Mouse (Mus musculus): ENCODE results near the gene Olfr103.

The Olfr103 gene

GRCm38 (mm10) chr17:37339598-37339997, at the start of gene Olfr103:
Gene Olfr103 (minus strand): TSS chr17:37339698.
- H3K4me3 ChIP-seq (replicated peaks; ENCODE audit: low read length) = no peak within 1 kb of the TSS
- no peaks in the 10 kb centered on the region for H3K36me3 ChIP-seq (ENCODE audit: insufficient read depth, low read length)
- H3K4me1 ChIP-seq (replicated peaks; ENCODE audit: low read depth, low read length) = no peaks in the 10 kb centered on the region
- H3K9me3 ChIP-seq (ENCODE audit: low read length) = no peaks in the 10 kb centered on the region
- H3K27me3 ChIP-seq (ENCODE audit: insufficient read depth, low read length) = no peaks in the 10 kb centered on the region
- TF ChIP-seq POU5F1 (IDR thresholded peaks at IDR 0.05; ENCODE audit: borderline replicate concordance, low read length) (no peak), CTCF (conservative IDR thresholded peaks at IDR 0.05; ENCODE audit: low read length) (no peak), NANOG (IDR thresholded peaks at IDR 0.05; ENCODE audit: borderline replicate concordance, low read length) (no peak)

DNA sequence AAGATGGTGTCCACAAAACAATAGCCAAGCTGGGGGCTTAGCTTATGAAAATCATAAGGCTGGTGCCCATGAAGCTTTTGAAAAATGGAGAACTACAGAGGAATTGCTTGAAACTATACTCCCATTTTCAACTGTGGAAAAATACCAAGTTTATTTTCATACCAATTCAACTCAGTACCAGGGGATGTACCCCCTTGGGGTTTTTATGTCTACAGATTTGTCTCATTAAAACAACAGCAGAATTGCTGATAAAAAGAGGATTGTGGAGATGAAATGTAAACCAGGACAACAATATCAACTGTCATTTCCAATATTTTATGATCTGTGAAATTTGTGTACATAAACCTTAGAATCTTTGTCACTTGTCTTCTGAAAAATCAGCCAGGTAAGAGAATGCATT, 39.2 kb upstream of the Olfr103 start, which contains the start of gene Olfr105-ps:
Gene Olfr105-ps (plus strand): TSS at position 301 of the 400 bp plus-strand sequence.
- Histone ChIP-seq H3K9me3 (ENCODE audit: low read length) (no peaks in the 10 kb centered on the region), H3K4me3 (replicated peaks; ENCODE audit: low read length) (no peak within 1 kb of the TSS), H3K27me3 (ENCODE audit: insufficient read depth, low read length) (no peaks in the 10 kb centered on the region), H3K4me1 (replicated peaks; ENCODE audit: low read depth, low read length) (no peaks in the 10 kb centered on the region), H3K36me3 (ENCODE audit: insufficient read depth, low read length) (no peaks in the 10 kb centered on the region)
- TF ChIP-seq POU5F1 (IDR thresholded peaks at IDR 0.05; ENCODE audit: borderline replicate concordance, low read length) (no peak), NANOG (IDR thresholded peaks at IDR 0.05; ENCODE audit: borderline replicate concordance, low read length) (no peak), CTCF (conservative IDR thresholded peaks at IDR 0.05; ENCODE audit: low read length) (no peak)

DNA sequence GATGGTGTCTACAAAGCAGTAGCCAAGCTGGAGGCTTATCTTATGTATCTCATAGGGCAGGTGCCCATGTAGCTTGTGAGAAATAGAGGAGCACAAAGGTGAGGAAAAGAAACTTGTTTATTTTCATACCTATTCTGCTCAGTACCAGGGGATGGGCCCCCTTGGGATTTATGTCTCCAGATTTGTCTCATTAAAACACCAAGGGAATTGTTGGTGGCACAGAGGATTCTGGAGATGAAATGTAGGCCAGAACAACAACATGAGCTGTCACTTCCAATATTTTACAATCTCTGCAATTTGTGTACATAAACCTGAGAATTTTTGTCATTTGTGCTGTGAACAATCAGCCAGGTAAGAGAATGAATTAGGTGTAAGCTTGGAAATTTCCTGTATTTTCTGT, 19.8 kb upstream of the Olfr103 start, which contains the start of gene Olfr104-ps:
Gene Olfr104-ps (plus strand): TSS at position 301 of the 400 bp plus-strand sequence.
- no peak within 1 kb of the TSS for H3K4me3 ChIP-seq (replicated peaks; ENCODE audit: low read length)
- H3K9me3 ChIP-seq (ENCODE audit: low read length) = peaks cover 4% of the 10 kb centered on the region; the same call in 1 of the 2 replicates
- no peak for TF ChIP-seq CTCF (conservative IDR thresholded peaks at IDR 0.05; ENCODE audit: low read length)
- H3K36me3 ChIP-seq (ENCODE audit: insufficient read depth, low read length) = no peaks in the 10 kb centered on the region
- no peaks in the 10 kb centered on the region for H3K27me3 ChIP-seq (ENCODE audit: insufficient read depth, low read length)
- H3K4me1 ChIP-seq (replicated peaks; ENCODE audit: low read depth, low read length) = no peaks in the 10 kb centered on the region

GRCm38 (mm10) chr17:37316954-37317353, 22.5 kb downstream of the Olfr103 start, which contains the start of gene Olfr102:
Gene Olfr102 (minus strand): TSS chr17:37317054.
- H3K4me3 ChIP-seq (replicated peaks; ENCODE audit: low read length) = no peak within 1 kb of the TSS
- peaks cover 19% of the 10 kb centered on the region for H3K9me3 ChIP-seq (ENCODE audit: low read length)
- no peaks in the 10 kb centered on the region for H3K4me1 ChIP-seq (replicated peaks; ENCODE audit: low read depth, low read length)
- H3K36me3 ChIP-seq (ENCODE audit: insufficient read depth, low read length) = no peaks in the 10 kb centered on the region
- TF ChIP-seq POU5F1 (IDR thresholded peaks at IDR 0.05; ENCODE audit: borderline replicate concordance, low read length) (no peak), CTCF (conservative IDR thresholded peaks at IDR 0.05; ENCODE audit: low read length) (no peak), NANOG (IDR thresholded peaks at IDR 0.05; ENCODE audit: borderline replicate concordance, low read length) (no peak)
- no peaks in the 10 kb centered on the region for H3K27me3 ChIP-seq (ENCODE audit: insufficient read depth, low read length)

GRCm38 (mm10) chr17:37310146-37310699, 29.3 kb downstream of the Olfr103 start:
- Histone ChIP-seq H3K9me3 (ENCODE audit: low read length) (peaks cover 10% of the 10 kb centered on the region; the same call in 1 of the 2 replicates), H3K4me1 (replicated peaks; ENCODE audit: low read depth, low read length) (no peaks in the 10 kb centered on the region), H3K36me3 (ENCODE audit: insufficient read depth, low read length) (no peaks in the 10 kb centered on the region), H3K27me3 (ENCODE audit: insufficient read depth, low read length) (no peaks in the 10 kb centered on the region), H3K4me3 (replicated peaks; ENCODE audit: low read length) (no peak overlapping the region)
- TF ChIP-seq NANOG (IDR thresholded peaks at IDR 0.05; ENCODE audit: borderline replicate concordance, low read length) (no peak), CTCF (conservative IDR thresholded peaks at IDR 0.05; ENCODE audit: low read length) (no peak), POU5F1 (IDR thresholded peaks at IDR 0.05; ENCODE audit: borderline replicate concordance, low read length) (no peak)

- Histone ChIP-seq H3K4me1 (replicated peaks; ENCODE audit: low read depth, low read length) (no peaks in the 10 kb centered on the region), H3K4me3 (replicated peaks; ENCODE audit: low read length) (no peak overlapping the region), H3K36me3 (ENCODE audit: insufficient read depth, low read length) (no peaks in the 10 kb centered on the region), H3K9me3 (ENCODE audit: low read length) (peaks cover 10% of the 10 kb centered on the region; the same call in 1 of the 2 replicates), H3K27me3 (ENCODE audit: insufficient read depth, low read length) (no peaks in the 10 kb centered on the region)
- no peak for TF ChIP-seq POU5F1 (IDR thresholded peaks at IDR 0.05; ENCODE audit: borderline replicate concordance, low read length)
- TF ChIP-seq NANOG (IDR thresholded peaks at IDR 0.05; ENCODE audit: borderline replicate concordance, low read length) = no peak
- no peak for TF ChIP-seq CTCF (conservative IDR thresholded peaks at IDR 0.05; ENCODE audit: low read length)
Observed at GRCm38 (mm10) chr17:37308483-37308882, 31.0 kb downstream of the Olfr103 start.

- no peak within 1 kb of the TSS for H3K4me3 ChIP-seq (replicated peaks; ENCODE audit: low read length)
- H3K27me3 ChIP-seq (ENCODE audit: insufficient read depth, low read length) = no peaks in the 10 kb centered on the region
- no peaks in the 10 kb centered on the region for H3K9me3 ChIP-seq (ENCODE audit: low read length)
- no peaks in the 10 kb centered on the region for H3K4me1 ChIP-seq (replicated peaks; ENCODE audit: low read depth, low read length)
- no peaks in the 10 kb centered on the region for H3K36me3 ChIP-seq (ENCODE audit: insufficient read depth, low read length)
- TF ChIP-seq CTCF (conservative IDR thresholded peaks at IDR 0.05; ENCODE audit: low read length) (no peak), POU5F1 (IDR thresholded peaks at IDR 0.05; ENCODE audit: borderline replicate concordance, low read length) (no peak), NANOG (IDR thresholded peaks at IDR 0.05; ENCODE audit: borderline replicate concordance, low read length) (no peak)
Observed at GRCm38 (mm10) chr17:37304213-37304612, 35.3 kb downstream of the Olfr103 start, which contains the start of gene Olfr101. Gene Olfr101 (minus strand): TSS chr17:37304313.
